Mouse (Mus musculus) CD8-positive naive resting alpha-beta T cell, adult 57 days (primary cell): Measurements from ENCODE around the gene Tubb4b. TPM values are rescaled to one million over a fixed set of nuclear protein-coding genes. Genes with fewer than 3 reads are reported as not detected.

Source experiments
- total RNA-seq: library from RNA; stranded (reverse); gene quantifications from one replicate; pipeline ENCODE4 v1.2.4, GENCODE M21; 2023

Tubb4b gene
- total RNA-seq, result 105 TPM

DNA sequence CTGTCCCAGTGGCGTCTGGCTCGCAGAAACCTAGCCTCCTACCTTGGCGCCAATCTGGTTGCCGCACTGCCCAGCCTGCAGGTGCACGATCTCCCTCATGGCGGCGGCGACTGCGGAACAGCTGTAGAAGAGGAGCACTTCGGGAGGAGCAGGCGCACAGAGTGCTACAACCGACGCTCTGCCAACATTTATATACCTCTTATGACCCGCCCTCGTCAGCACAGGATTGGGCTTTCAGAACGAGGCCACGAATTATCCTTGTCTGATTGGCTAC, at the start of gene Tubb4b:
Gene Tubb4b (minus strand): TSS at position 211 of the 274 bp plus-strand sequence.

DNA sequence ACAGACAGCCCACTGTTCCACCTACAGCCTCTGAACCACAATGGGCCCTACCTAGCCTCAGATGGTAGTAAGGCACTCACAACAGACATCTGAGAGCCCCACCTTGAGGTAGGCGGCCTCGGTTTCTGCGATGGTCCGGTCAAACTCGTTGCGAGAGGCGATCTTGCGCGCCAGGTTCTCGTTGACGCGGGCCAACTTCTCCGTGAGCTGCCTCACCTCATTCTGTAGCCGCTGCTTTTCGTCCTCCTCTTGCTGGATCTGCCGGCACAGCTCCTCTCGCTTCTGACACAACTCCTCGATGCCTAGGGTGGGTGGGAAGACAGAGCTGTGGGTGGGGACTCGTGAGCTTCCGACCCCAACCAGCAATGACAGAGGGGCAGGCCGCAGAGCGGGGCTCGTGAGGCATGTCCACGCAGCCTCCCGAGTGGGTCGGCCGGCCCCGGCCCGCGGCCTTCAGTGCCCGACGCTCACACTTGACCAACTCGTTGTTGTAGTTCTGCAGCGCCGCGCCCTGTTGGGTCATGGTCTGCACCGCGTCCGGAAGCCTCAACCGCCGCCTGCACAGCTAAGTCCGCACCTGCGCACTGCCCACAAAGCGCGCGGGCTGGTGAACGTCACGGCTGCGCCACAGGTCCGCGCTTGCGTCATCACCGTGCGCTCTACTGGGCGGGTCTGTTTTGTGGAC, 47.5 kb upstream of the Tubb4b start, which contains the start of the genes Ssna1 and Anapc2:
Gene Ssna1 (minus strand): TSS at position 612 of the 685 bp plus-strand sequence.
Gene Anapc2 (plus strand): TSS at position 652 of the 685 bp plus-strand sequence.

DNA sequence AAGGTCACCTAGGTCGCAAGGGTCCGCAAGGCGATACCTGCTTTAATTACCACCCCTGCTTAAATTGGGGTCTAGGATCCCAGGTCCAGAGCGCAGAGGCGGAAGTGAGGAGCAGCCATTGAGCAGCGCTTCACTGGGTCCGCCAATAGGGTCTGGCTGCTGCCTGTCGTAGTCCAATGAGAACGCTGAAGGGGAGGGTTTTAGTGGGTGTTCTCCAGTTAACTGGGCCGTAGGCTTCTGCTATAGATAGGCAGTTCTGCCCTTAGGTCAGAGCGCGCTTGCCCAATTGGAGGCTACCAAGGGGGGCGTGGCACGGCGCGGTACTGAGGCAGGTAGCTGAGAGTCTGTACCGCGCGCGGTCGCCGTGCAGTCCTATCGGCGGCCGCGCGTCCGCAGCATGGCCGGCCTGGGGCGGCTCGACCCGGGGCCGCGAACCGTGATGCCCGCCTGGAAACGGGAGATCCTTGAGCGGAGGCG, 37.8 kb upstream of the Tubb4b start, which contains the start of gene Tprn:
Gene Tprn (plus strand): TSS at position 328 of the 477 bp plus-strand sequence.

DNA sequence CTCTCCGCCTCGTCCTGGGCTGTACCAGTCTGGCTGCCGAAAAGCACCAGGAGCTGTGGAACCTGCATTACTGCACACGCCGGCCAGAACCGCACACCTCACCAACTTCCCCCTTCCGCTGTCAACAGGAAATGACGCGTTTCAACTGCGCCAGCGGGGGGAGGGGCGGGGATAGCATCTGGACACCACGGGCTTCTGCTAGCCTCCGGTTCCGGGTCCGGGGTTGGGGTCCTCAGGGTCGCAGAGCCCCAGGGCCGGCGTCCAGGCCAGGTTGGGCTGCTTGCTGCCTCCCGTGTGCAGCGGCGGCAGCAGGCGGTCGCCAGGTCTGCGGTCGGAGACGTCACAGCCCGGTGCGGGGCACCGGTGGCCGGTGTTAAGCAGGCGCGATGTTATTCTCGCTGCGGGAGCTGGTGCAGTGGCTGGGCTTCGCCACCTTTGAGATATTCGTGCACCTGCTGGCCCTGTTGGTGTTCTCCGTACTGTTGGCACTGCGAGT, 30.8 kb upstream of the Tubb4b start, which contains the start of gene Tmem203:
Gene Tmem203 (plus strand): TSS at position 156 of the 496 bp plus-strand sequence.

DNA sequence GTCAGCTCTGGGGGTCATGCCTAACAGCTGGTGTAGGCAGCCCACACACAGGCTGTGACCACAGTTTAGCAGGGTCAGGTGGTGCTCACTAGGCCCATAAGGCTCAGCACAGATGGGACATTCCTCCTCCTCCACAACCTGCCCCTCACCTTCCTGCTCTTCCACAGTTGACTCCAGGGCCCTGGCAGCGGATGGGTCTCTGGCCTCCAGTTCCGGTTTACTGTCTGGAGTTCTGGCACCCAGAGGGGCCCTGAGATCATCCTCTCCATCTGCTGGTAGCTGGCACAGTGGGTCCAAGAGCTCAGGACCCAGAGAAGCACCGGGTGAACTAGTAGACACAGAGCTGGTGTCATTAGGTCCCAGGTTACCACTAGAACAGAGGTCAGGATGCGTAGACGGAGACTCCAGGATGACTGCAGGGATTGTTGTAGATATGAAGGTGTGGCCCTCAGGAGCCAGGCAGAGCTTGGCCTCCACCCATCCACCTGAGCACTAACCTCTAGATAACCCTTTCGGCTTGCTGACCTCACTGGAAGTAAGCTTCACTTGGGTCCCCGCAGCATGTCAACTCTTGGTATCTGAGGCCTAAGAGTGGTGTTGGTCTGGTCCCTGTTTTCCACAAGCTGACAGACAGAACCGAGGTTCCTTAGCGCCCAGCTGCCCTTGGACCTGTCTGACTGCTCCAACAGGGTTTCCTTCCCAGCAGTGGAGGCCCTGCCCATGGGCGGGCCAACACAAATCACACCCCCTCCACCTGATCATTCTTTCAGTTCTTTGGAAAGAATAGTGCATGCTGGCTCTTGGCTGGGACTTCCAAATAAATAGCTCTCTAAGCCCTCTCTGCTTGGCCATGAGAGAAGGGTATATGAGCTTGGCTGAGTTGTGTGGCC, 21.9 kb upstream of the Tubb4b start, which contains the start of gene AL732309.1:
Gene AL732309.1 (minus strand): TSS at position 681 of the 890 bp plus-strand sequence.

DNA sequence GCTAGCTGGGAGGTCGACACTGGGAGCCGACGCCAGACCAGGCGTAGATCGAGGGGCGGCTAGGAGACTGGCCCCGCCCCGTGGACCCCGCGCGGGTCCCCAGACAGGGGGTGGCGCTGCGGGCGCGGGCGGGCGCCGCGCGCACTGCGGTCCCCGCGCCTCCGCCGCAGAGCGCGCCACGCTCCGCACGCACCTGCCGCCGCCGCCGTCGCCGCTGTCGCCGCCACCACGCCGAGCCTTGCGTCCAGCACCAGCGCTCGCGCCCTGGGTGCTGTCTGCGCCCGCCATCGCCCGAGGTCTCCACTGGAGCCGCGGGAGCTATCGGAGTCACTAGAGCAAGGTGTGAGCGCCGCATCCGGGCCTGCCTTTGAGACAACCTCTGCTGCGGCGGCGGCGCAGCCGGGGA, 17.6 kb upstream of the Tubb4b start, which contains the start of the genes Rnf208 and Cysrt1:
Gene Rnf208 (plus strand): TSS at position 155 of the 406 bp plus-strand sequence.
Gene Cysrt1 (minus strand): TSS at position 352 of the 406 bp plus-strand sequence.

DNA sequence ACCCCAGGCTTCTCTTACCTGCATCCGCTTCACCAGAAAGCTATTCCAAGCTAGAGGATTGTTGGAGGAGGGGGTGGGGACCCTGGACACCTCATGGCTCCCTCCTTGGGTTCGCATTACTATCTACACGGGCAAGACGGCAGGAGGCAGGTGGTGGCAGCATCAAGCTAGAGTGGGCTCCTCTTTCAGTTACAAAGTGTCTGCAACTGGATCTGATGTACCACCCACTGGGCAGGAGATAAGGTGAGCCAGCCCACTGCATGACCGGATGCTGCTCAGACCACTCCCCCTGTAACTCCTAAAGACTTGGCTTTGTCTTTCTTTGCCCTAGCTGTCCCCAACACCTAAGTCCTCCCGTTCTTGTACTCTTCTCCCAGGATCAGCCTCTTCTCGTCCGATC, 12.1 kb upstream of the Tubb4b start, which contains the start of gene Rnf224:
Gene Rnf224 (minus strand): TSS at position 174 of the 400 bp plus-strand sequence.

DNA sequence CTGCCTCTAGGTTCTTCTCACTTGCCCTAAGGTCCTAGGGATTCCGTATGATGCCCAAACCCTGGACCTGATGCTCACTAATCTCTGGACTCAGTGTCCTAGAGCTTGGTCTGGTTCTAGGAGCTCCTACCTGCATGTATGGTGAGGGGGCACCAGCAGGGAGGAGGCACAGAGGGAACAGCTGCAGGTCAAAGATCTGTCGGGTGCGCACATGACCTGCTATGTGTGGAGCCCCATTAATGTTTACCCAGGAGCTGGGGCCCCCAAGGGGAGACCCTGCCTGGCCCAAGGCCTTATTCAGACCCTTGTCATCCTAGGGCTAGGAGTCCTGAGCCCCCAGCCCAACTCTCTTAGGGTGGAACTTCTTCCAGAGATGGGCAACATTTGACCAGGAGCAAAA, 9.5 kb upstream of the Tubb4b start, which contains the start of gene Slc34a3:
Gene Slc34a3 (minus strand): TSS at position 315 of the 400 bp plus-strand sequence.

DNA sequence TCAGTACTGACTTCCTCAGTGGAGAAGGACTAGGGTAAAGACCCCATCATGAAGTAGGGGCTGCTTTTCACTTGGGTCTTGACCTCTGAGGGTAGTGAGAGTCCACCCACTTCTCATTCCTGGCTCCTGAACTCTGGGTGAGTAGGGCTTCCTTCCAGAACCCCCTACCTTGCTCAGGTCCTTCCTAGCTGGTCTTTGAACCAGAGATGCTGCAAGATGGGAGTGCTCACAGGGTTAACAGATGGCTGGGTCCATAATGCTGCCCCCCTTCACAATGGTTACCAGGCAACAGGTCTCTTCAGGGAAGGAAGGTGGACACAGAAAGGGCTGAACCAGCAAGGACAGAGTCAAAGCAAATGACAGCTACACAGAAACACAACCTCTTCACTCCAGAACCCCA, 6.1 kb downstream of the Tubb4b start, which contains the start of gene Fam166a:
Gene Fam166a (plus strand): TSS at position 301 of the 400 bp plus-strand sequence.

DNA sequence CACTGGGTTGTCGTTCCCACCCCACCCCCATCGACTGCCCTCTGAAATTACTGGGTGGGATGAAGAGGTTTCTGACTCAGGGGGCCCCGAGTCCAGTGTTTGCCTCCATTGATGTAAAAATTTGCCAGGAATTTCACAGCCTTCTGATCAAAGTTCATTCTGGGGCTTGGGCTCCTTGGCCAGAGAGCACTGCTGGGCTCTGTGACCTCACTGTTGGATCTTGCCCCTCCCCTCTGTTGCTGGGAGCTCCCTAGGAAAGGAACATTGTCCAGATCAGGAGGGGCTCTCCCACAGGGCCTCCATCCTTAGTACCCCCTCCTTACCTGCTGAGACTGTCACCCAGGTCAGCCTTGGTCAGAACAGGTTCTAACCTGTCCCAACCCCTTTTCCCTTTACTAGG, 10.1 kb downstream of the Tubb4b start, which contains the start of gene Stpg3:
Gene Stpg3 (minus strand): TSS at position 194 of the 400 bp plus-strand sequence.

DNA sequence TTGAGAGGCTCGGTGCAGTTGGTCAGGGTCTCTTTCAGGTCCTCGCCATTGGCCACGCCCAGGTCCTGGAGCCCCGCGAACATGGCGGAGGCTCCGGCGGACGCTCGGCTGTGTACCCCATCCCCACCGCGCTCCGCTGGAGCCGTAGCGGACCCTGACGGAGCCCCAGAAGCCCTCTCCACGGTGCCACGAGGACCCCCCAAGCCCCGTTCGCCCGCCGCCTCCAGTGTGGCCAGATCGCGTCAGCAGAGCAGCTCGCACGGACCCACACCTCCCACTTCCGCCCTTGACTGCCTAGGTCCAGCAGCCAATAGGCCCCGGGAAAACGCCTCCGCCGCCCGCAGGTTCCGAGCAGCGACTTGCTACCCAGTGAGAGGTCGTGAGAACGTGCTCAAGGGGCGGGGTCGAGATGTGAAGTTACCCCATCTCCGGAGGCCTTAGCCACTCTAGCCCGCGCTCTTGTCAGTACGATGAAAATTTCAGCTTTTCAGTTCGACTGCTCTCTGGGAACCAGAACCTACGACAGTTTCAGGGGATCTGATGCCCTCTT, 13.3 kb downstream of the Tubb4b start, which contains the start of gene Nelfb:
Gene Nelfb (minus strand): TSS at position 369 of the 550 bp plus-strand sequence.

DNA sequence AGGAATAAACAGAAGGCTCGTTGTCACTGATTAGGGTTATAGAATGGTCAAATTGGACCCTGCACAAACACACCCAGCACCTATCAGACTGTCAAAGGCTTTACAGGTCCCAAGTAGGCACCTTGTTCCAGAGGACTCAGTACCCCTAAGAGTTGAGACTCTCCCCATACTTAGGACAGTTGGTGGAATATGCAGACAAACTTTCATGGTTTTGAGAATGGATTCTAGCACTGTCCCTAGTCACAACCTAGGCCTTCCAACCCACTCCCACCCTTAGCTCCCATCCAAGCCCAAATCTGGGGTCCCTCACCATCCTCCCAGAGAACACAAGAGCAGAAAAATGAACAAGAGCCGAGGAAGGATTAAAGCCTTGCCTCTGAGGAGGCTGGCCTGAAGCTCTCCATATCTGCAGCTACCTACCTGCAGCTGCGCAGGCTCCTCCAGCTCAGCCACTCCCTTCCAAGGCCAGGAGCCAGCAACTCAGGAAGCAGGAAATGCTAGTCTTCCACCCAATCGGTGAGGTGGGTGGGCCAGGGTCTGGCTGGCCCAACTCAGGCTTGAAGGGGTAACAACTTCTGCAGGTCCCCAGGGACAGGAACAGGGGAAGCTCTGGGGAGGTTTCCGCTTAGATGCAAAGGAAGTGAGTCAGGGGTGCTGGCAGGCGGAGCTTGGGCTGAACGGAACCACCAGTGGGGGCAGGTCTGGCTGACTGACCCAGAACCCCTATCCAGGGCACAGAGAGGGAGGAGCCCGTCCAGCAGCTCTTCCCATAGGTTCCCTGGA, 28.1 kb downstream of the Tubb4b start, which contains the start of gene Tor4a:
Gene Tor4a (minus strand): TSS at position 715 of the 783 bp plus-strand sequence.

DNA sequence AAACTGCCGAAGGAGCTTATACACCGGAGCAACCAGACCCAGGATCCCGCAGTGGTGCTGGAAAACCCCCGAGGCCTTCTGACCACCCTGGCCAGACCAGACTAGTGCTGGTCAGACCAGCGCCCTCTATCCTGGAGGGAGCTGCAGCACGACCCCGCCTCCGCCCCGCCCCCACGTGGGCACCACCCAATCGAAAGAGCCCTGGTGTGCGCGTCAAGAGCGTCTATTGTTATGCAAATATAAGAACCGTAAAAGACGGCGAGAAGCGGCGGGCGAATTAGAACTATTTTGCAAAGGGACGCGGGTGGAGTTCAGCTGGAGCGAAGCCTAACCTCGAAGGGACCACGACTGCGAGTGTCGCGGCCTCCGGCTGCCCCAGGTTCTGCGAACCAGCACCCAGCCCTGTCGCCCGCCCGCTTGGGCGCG, 44.0 kb downstream of the Tubb4b start, which contains the start of gene Nrarp:
Gene Nrarp (plus strand): TSS at position 281 of the 426 bp plus-strand sequence.

Other genes starting within 250 kb of the Tubb4b start
- 25.1 TPM for gene Mrpl41, start 249.6 kb downstream of the Tubb4b start, total RNA-seq
- 159 TPM for gene Pnpla7, start 248.7 kb downstream of the Tubb4b start, total RNA-seq
- gene Nsmf, start 170.3 kb downstream of the Tubb4b start, total RNA-seq, result 22.7 TPM
- gene Entpd8, start 144.4 kb downstream of the Tubb4b start, total RNA-seq, result not detected
- gene Noxa1, start 129.6 kb downstream of the Tubb4b start, total RNA-seq, result not detected
- 3.3 TPM for gene Nrarp, start 43.9 kb downstream of the Tubb4b start, total RNA-seq
- gene Tor4a, start 27.8 kb downstream of the Tubb4b start, total RNA-seq, result 25.9 TPM
- gene Nelfb, start 13.2 kb downstream of the Tubb4b start, total RNA-seq, result 68.2 TPM
- gene Stpg3, start 10.1 kb downstream of the Tubb4b start, total RNA-seq, result not detected
- gene Fam166a, start 6.0 kb downstream of the Tubb4b start, total RNA-seq, result not detected
- gene Slc34a3, start 9.7 kb upstream of the Tubb4b start, total RNA-seq, result not detected
- gene Rnf224, start 12.1 kb upstream of the Tubb4b start, total RNA-seq, result not detected
- not detected for gene Rnf208, start 17.6 kb upstream of the Tubb4b start, total RNA-seq
- not detected for gene Cysrt1, start 17.8 kb upstream of the Tubb4b start, total RNA-seq
- gene AL732309.1, start 22.2 kb upstream of the Tubb4b start, total RNA-seq, result 11.0 TPM
- gene Tmem203, start 30.7 kb upstream of the Tubb4b start, total RNA-seq, result 20.6 TPM
- gene Tprn, start 37.9 kb upstream of the Tubb4b start, total RNA-seq, result 20.0 TPM
- gene Ssna1, start 47.7 kb upstream of the Tubb4b start, total RNA-seq, result 39.1 TPM
- gene Anapc2, start 47.8 kb upstream of the Tubb4b start, total RNA-seq, result 92.6 TPM
- gene Tmem210, start 63.4 kb upstream of the Tubb4b start, total RNA-seq, result not detected
- gene Lrrc26, start 65.2 kb upstream of the Tubb4b start, total RNA-seq, result not detected
- not detected for gene Grin1, start 94.5 kb upstream of the Tubb4b start, total RNA-seq
- 34.4 TPM for gene Man1b1, start 107.6 kb upstream of the Tubb4b start, total RNA-seq
- 13.0 TPM for gene Dpp7, start 131.7 kb upstream of the Tubb4b start, total RNA-seq
- gene Uap1l1, start 141.0 kb upstream of the Tubb4b start, total RNA-seq, result 12.6 TPM
- gene Sapcd2, start 147.6 kb upstream of the Tubb4b start, total RNA-seq, result not detected
- gene Entpd2, start 171.2 kb upstream of the Tubb4b start, total RNA-seq, result not detected
- 2.3 TPM for gene Npdc1, start 174.6 kb upstream of the Tubb4b start, total RNA-seq
- gene Fut7, start 198.6 kb upstream of the Tubb4b start, total RNA-seq, result 0.52 TPM
- 80.3 TPM for gene Abca2, start 204.0 kb upstream of the Tubb4b start, total RNA-seq
- gene Clic3, start 232.1 kb upstream of the Tubb4b start, total RNA-seq, result not detected
- 83.0 TPM for gene Paxx, start 236.4 kb upstream of the Tubb4b start, total RNA-seq
- gene Ptgds, start 245.3 kb upstream of the Tubb4b start, total RNA-seq, result not detected